Mouse (Mus musculus): ENCODE measurements around the gene Ilkap.

DNA sequence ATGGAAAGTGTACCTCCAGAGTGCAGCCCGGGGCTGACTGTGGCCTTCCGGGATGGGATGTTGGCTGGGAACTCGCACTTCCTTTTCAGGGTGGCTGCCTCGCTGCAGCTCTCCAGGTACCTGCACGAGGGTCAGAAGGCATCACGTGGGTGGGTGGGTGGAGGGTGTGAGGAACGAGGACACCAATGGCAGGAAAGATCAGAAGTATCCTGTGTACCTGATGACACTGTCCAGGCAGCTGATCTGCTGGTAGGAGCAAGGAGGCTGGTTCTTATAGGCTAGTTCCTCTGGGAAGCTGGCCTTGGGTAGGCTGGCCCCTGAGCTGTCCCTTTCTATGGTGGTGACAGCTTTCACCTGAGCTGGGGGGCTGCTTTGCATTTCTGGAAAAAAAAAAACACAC, 32.1 kb upstream of the Ilkap start:
- no peak for TF ChIP-seq POLR2A (IDR thresholded peaks at IDR 0.05; ENCODE audit: extremely low read depth, insufficient read depth, low read length)
- TF ChIP-seq CTCF (IDR thresholded peaks at IDR 0.05; ENCODE audit: low read depth, low read length): no peak
